Mouse (Mus musculus): ENCODE results near the gene Pdcd6ip. TPM values are rescaled to one million over a fixed set of nuclear protein-coding genes. Genes with fewer than 3 reads are reported as not detected.
"Not testable (repeated sequence)": the region's sequence is repeated elsewhere in the genome, so short reads cannot be mapped to it uniquely, and the experiment has no call there.

Pdcd6ip gene
- polyA plus RNA-seq, 1 experiment from 2014 or later, result 42.5 TPM

GRCm38 (mm10) chr9:113670105-113670856, 37.8 kb downstream of the Pdcd6ip start:
- 86% methylated on average over 7 of the region's 7 CpGs for WGBS (ENCODE audit: insufficient replicate concordance)
- H3K9ac ChIP-seq (ENCODE audit: low read depth, low read length), result no peak overlapping the region
- peaks cover 34% of the 10 kb centered on the region for H3K36me3 ChIP-seq (ENCODE audit: control insufficient read depth, insufficient read depth)
- H3K27ac ChIP-seq (ENCODE audit: low read length), result no peak overlapping the region
- no peaks in the 10 kb centered on the region for H3K9me3 ChIP-seq (replicated peaks; ENCODE audit: control insufficient read depth, low read length)
- no peaks in the 10 kb centered on the region for H3K27me3 ChIP-seq (ENCODE audit: control insufficient read depth, insufficient read depth, low read depth, low read length)
- no peak overlapping the region for H3K4me3 ChIP-seq (ENCODE audit: low read depth, low read length)
- H3K4me1 ChIP-seq (ENCODE audit: control insufficient read depth, low read depth, low read length), result no peaks in the 10 kb centered on the region
- H3K4me2 ChIP-seq (ENCODE audit: low read depth, low read length), result no peak overlapping the region
- no peak for ATAC-seq (ENCODE audit: low read depth)

GRCm38 (mm10) chr9:113663476-113663875, 44.6 kb downstream of the Pdcd6ip start:
- Histone ChIP-seq H3K4me3 (ENCODE audit: low read depth, low read length) (no peak overlapping the region), H3K27me3 (ENCODE audit: control insufficient read depth, insufficient read depth, low read depth, low read length) (no peaks in the 10 kb centered on the region), H3K9me3 (replicated peaks; ENCODE audit: control insufficient read depth, low read length) (no peaks in the 10 kb centered on the region), H3K27ac (ENCODE audit: low read length) (no peak overlapping the region), H3K9ac (ENCODE audit: low read depth, low read length) (no peak overlapping the region), H3K36me3 (ENCODE audit: control insufficient read depth, insufficient read depth) (peaks cover 26% of the 10 kb centered on the region), H3K4me2 (ENCODE audit: low read depth, low read length) (no peak overlapping the region), H3K4me1 (ENCODE audit: control insufficient read depth, low read depth, low read length) (no peaks in the 10 kb centered on the region)
- ATAC-seq (ENCODE audit: low read depth), result no peak
- 76% methylated on average over 4 of the region's 4 CpGs for WGBS (ENCODE audit: insufficient replicate concordance)

DNA sequence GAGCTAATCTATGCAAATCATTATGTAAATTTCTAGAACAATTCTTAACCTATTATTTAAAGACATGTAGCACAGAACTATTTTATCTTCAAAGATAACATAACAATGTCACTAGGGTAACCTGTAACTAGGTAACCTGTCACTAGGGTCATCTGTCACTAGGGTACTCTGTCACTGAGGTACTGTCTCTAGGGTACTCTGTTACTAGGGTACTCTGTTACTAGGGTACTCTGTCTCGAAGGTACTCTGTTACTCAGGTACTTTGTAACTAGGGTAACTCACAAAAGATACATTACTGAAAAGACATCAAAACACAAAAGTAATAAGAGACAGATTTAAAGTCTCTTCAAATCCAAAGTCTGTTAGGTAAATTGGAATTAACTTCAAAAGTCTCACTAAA, 50.2 kb downstream of the Pdcd6ip start:
- no peak overlapping the region for H3K9ac ChIP-seq (ENCODE audit: low read depth, low read length)
- no peak overlapping the region for H3K4me3 ChIP-seq (ENCODE audit: low read depth, low read length)
- WGBS (ENCODE audit: insufficient replicate concordance), result 86% methylated on average over 1 of the region's 1 CpGs
- no peak overlapping the region for H3K4me2 ChIP-seq (ENCODE audit: low read depth, low read length)
- H3K36me3 ChIP-seq (ENCODE audit: control insufficient read depth, insufficient read depth), result peaks cover 42% of the 10 kb centered on the region
- ATAC-seq (ENCODE audit: low read depth), result no peak
- no peak overlapping the region for H3K27ac ChIP-seq (ENCODE audit: low read length)
- H3K4me1 ChIP-seq (ENCODE audit: control insufficient read depth, low read depth, low read length), result no peaks in the 10 kb centered on the region
- no peaks in the 10 kb centered on the region for H3K9me3 ChIP-seq (replicated peaks; ENCODE audit: control insufficient read depth, low read length)
- no peaks in the 10 kb centered on the region for H3K27me3 ChIP-seq (ENCODE audit: control insufficient read depth, insufficient read depth, low read depth, low read length)

GRCm38 (mm10) chr9:113653571-113653970, 54.5 kb downstream of the Pdcd6ip start:
- WGBS (ENCODE audit: insufficient replicate concordance), result 75% methylated on average over 8 of the region's 8 CpGs
- H3K36me3 ChIP-seq (ENCODE audit: control insufficient read depth, insufficient read depth), result peaks cover 24% of the 10 kb centered on the region
- no peak overlapping the region for H3K9ac ChIP-seq (ENCODE audit: low read depth, low read length)
- no peaks in the 10 kb centered on the region for H3K27me3 ChIP-seq (ENCODE audit: control insufficient read depth, insufficient read depth, low read depth, low read length)
- no peak overlapping the region for H3K4me3 ChIP-seq (ENCODE audit: low read depth, low read length)
- H3K4me2 ChIP-seq (ENCODE audit: low read depth, low read length), result no peak overlapping the region
- no peaks in the 10 kb centered on the region for H3K9me3 ChIP-seq (replicated peaks; ENCODE audit: control insufficient read depth, low read length)
- no peaks in the 10 kb centered on the region for H3K4me1 ChIP-seq (ENCODE audit: control insufficient read depth, low read depth, low read length)
- no peak for ATAC-seq (ENCODE audit: low read depth)
- no peak overlapping the region for H3K27ac ChIP-seq (ENCODE audit: low read length)

- WGBS (ENCODE audit: insufficient replicate concordance), result 83% methylated on average over 8 of the region's 8 CpGs
- no peak for ATAC-seq (ENCODE audit: low read depth)
- H3K4me1 ChIP-seq (ENCODE audit: control insufficient read depth, low read depth, low read length), result no peaks in the 10 kb centered on the region
- H3K27me3 ChIP-seq (ENCODE audit: control insufficient read depth, insufficient read depth, low read depth, low read length), result no peaks in the 10 kb centered on the region
- no peak overlapping the region for H3K4me2 ChIP-seq (ENCODE audit: low read depth, low read length)
- H3K36me3 ChIP-seq (ENCODE audit: control insufficient read depth, insufficient read depth), result peaks cover 11% of the 10 kb centered on the region
- H3K4me3 ChIP-seq (ENCODE audit: low read depth, low read length), result no peak overlapping the region
- H3K27ac ChIP-seq (ENCODE audit: low read length), result no peak overlapping the region
- no peak overlapping the region for H3K9ac ChIP-seq (ENCODE audit: low read depth, low read length)
- no peaks in the 10 kb centered on the region for H3K9me3 ChIP-seq (replicated peaks; ENCODE audit: control insufficient read depth, low read length)
Measured at GRCm38 (mm10) chr9:113650787-113651186, 57.3 kb downstream of the Pdcd6ip start.

DNA sequence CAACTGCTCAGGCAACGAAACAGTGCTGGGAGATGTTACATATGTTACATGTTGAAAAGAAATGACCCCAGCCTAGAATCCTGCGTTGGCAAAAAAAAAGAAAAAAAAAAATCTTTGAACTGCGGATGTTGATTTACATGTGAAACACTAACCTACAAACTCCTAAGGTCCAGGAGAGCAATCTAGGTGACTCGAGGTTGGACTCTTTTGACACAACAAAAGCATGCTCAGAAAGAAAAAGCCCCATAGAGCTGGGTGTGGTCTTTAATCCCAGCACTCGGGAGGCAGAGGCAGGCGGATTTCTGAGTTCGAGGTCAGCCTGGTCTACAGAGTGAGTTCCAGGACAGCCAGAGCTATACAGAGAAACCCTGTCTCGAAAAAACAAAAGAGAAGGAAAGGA, 58.8 kb downstream of the Pdcd6ip start:
- not testable (repeated sequence) for H3K4me3 ChIP-seq (ENCODE audit: low read depth, low read length); H3K4me2 ChIP-seq (ENCODE audit: low read depth, low read length); H3K4me1 ChIP-seq (ENCODE audit: control insufficient read depth, low read depth, low read length); H3K27me3 ChIP-seq (ENCODE audit: control insufficient read depth, insufficient read depth, low read depth, low read length); ATAC-seq (ENCODE audit: low read depth); H3K9ac ChIP-seq (ENCODE audit: low read depth, low read length); H3K9me3 ChIP-seq (replicated peaks; ENCODE audit: control insufficient read depth, low read length); H3K36me3 ChIP-seq (ENCODE audit: control insufficient read depth, insufficient read depth); H3K27ac ChIP-seq (ENCODE audit: low read length)
- WGBS (ENCODE audit: insufficient replicate concordance), result 62% methylated on average over 8 of the region's 8 CpGs

DNA sequence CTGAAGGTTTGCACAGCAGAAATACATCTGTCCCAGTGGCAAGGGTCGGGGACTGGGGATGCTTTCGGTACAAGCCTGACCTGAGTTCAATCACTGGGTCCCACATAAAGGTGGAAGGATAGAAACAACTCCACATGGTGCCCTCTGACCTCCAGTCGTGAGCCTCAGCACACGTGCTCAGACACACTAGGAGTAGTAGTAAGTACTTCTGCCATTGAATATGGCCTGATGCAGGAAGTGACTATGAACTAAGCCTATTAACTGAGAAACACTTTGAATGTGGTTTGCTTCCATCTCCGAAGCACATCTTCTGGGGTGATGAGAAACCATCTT, 62.3 kb downstream of the Pdcd6ip start:
- no peaks in the 10 kb centered on the region for H3K4me1 ChIP-seq (ENCODE audit: control insufficient read depth, low read depth, low read length)
- H3K4me3 ChIP-seq (ENCODE audit: low read depth, low read length), result no peak overlapping the region
- H3K9me3 ChIP-seq (replicated peaks; ENCODE audit: control insufficient read depth, low read length), result no peaks in the 10 kb centered on the region
- no peak overlapping the region for H3K9ac ChIP-seq (ENCODE audit: low read depth, low read length)
- 31% methylated on average over 5 of the region's 5 CpGs for WGBS (ENCODE audit: insufficient replicate concordance)
- no peak for ATAC-seq (ENCODE audit: low read depth)
- H3K27me3 ChIP-seq (ENCODE audit: control insufficient read depth, insufficient read depth, low read depth, low read length), result no peaks in the 10 kb centered on the region
- no peak overlapping the region for H3K27ac ChIP-seq (ENCODE audit: low read length)
- H3K4me2 ChIP-seq (ENCODE audit: low read depth, low read length), result no peak overlapping the region
- H3K36me3 ChIP-seq (ENCODE audit: control insufficient read depth, insufficient read depth), result no peaks in the 10 kb centered on the region

DNA sequence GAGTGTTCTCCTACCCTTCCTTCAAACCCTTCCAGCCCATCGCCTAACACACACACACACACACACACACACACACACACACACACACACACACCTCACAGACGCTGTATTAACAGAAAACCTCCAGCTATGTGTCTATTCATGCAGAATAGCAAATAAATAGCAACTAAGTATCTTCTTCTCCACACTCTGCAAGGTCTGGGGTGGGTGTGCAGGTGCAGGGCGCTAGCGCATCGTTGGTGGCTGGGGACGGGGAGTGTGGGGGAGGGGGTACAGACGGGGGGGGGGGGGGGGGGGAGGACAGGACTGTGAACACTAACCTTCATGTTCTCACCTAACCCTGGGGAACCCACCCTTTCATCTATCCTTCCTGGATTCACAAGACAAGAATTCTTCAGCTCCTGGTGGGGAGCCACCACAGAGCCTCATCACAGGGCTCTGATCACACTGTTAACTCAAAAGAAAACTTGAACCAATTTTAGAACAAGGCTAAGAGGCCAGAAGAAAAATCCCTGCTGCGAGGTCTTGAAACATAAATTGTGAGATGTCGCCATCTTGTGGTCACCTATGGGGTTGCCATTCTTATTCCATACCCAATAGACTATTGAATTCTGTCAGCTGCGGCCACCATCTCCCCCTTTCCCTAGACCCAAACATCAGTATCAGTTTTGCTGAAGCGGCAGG, 62.8 kb downstream of the Pdcd6ip start:
- no peaks in the 10 kb centered on the region for H3K27me3 ChIP-seq (ENCODE audit: control insufficient read depth, insufficient read depth, low read depth, low read length)
- 26% methylated on average over 9 of the region's 11 CpGs for WGBS (ENCODE audit: insufficient replicate concordance)
- no peaks in the 10 kb centered on the region for H3K9me3 ChIP-seq (replicated peaks; ENCODE audit: control insufficient read depth, low read length)
- no peaks in the 10 kb centered on the region for H3K36me3 ChIP-seq (ENCODE audit: control insufficient read depth, insufficient read depth)
- ATAC-seq (ENCODE audit: low read depth), result no peak
- no peaks in the 10 kb centered on the region for H3K4me1 ChIP-seq (ENCODE audit: control insufficient read depth, low read depth, low read length)
- no peak overlapping the region for H3K9ac ChIP-seq (ENCODE audit: low read depth, low read length)
- no peak overlapping the region for H3K4me3 ChIP-seq (ENCODE audit: low read depth, low read length)
- no peak overlapping the region for H3K4me2 ChIP-seq (ENCODE audit: low read depth, low read length)
- no peak overlapping the region for H3K27ac ChIP-seq (ENCODE audit: low read length)

GRCm38 (mm10) chr9:113644701-113645100, 63.4 kb downstream of the Pdcd6ip start:
- no peaks in the 10 kb centered on the region for H3K27me3 ChIP-seq (ENCODE audit: control insufficient read depth, insufficient read depth, low read depth, low read length)
- H3K27ac ChIP-seq (ENCODE audit: low read length), result no peak overlapping the region
- H3K36me3 ChIP-seq (ENCODE audit: control insufficient read depth, insufficient read depth), result no peaks in the 10 kb centered on the region
- no peak overlapping the region for H3K9ac ChIP-seq (ENCODE audit: low read depth, low read length)
- no peak overlapping the region for H3K4me3 ChIP-seq (ENCODE audit: low read depth, low read length)
- H3K4me1 ChIP-seq (ENCODE audit: control insufficient read depth, low read depth, low read length), result no peaks in the 10 kb centered on the region
- 62% methylated on average over 5 of the region's 5 CpGs for WGBS (ENCODE audit: insufficient replicate concordance)
- no peak for ATAC-seq (ENCODE audit: low read depth)
- H3K9me3 ChIP-seq (replicated peaks; ENCODE audit: control insufficient read depth, low read length), result no peaks in the 10 kb centered on the region
- H3K4me2 ChIP-seq (ENCODE audit: low read depth, low read length), result no peak overlapping the region
